Mouse (Mus musculus) urinary bladder, postnatal 25 days (tissue): ENCODE measurements around the gene Tnrc6b.

Source experiments
- DNase-seq: peaks from one replicate; pipeline ENCODE4 v3.0.0; 2022; ENCODE audit warnings: low spot score

Gene Tnrc6b

DNA sequence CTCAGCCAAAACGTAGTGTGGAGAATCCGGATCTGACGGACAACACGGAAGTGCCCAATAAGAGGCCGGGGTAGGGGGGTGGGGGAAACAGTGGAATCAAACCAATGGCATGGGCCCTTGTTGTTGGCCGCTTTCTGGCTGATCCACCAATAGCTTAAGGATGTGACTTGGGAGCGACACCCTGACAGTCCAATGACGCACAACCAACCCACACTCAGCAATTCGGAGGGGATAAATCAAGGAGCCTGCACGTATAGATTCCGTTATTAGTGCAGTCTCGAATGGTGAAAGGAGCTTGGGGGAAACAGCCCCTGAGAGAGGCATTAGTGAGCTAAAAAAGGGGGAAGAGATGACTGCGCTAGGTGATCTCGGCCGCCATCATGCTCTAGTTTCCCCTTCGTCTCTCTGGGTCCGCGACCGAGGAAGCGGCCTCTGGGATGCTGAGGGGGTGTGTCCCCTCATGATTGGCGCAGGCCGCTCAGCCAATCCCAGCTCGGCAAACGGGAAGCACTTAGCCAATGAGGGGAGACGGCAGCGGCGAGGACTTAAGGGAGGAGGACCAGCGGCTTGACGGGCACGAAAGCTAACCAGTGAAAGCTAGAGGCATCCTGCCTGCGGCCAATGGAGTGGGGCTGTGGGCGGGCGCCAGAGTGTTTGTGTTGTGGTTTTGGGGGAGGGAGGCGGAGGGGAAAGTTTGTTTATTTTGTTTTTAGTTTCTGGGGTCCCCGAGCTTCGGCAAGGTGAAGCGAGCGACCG lies at the start of gene Tnrc6b:
TSS of gene Tnrc6b (plus strand) at position 706 of the 756 bp plus-strand sequence.
- DNase-seq, result peak; percentile 95

DNA sequence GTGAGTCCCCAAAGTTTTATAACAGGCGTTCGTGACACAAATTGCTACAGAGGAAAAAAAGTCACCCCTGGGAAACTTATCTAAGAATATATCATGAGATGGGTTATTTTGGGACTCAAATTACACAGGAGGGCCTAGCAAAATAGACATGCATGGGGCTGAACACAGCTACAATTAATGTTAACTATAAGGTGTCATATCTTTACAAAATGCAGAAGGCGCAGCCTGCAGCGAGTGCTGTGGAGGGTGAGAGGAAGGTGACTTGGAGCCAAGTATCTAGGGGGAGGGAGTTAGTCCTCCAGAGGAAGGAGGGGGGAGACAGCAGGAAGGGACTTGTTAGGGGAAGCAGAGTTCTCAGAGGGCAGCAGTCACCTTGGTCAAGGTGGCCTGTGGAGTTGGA lies 46.7 kb upstream of the Tnrc6b start:
- no peak for DNase-seq

DNA sequence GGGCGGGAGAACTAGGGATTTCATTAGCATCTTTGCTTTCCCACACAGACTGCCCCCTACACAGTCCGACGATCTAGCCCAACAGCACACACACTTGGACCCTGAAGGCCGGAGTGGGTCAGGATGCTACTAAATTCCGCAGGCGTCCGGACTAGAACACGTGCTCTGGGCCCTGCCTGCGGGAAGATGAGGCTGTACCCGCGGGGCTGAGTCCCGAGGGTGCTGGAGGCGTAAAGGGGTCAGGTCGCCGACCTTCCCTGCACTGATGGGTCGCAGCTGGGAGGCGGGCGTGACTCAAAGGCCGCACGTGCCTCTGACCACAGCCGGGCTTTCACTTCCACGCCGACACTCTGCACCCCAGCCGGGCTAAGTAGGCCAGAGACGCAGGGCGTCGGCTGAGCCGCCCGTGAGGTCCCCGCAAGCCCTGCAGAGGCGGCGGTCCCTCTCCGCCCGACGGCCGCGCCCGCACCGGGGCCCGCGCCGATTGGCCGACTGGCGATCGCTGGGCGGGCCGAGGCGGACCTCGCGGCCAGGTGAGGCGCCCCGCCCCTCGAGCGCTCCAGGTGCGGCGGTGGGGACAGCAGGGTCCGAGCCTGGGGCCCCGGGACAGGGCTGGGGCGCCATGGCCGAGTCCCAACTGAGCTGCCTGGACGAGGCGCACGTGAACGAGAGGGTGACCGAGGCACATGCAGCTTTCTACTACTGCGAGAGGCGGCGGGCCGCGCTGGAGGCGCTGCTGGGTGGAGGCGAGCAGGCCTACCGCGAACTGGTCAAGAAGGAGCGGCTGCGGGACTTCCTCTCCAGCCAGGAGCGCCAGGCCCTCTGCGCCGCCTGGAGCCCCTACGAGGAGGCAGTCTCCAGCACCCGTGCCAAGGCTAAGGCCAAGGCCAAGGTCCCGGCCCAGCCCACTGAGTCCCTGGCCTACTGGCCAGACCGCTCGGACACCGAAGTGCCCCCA lies 39.5 kb upstream of the Tnrc6b start, which contains the start of gene Fam83f:
TSS of gene Fam83f (plus strand) at position 553 of the 958 bp plus-strand sequence.
- DNase-seq, result peak; percentile 65

DNA sequence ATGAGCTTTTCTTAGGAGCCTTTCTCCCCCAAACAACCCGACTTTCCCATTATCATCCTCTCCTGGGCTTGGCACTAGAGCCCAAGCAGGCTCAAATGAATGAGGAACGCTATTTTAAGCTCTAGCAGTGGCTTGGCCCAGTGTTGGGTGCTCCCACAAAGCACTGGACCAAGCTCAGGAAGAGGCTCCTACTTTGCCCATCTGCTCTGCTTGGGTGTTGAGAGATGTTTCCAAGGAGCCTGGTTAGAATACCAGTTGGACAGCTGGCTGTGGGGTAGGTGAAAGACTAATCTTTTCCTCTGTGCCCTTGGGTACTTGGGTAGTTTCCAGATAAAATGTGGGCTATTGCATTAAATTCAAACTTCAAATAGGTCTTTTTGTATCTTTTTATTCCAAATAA lies 38.3 kb upstream of the Tnrc6b start:
- no peak for DNase-seq

DNA sequence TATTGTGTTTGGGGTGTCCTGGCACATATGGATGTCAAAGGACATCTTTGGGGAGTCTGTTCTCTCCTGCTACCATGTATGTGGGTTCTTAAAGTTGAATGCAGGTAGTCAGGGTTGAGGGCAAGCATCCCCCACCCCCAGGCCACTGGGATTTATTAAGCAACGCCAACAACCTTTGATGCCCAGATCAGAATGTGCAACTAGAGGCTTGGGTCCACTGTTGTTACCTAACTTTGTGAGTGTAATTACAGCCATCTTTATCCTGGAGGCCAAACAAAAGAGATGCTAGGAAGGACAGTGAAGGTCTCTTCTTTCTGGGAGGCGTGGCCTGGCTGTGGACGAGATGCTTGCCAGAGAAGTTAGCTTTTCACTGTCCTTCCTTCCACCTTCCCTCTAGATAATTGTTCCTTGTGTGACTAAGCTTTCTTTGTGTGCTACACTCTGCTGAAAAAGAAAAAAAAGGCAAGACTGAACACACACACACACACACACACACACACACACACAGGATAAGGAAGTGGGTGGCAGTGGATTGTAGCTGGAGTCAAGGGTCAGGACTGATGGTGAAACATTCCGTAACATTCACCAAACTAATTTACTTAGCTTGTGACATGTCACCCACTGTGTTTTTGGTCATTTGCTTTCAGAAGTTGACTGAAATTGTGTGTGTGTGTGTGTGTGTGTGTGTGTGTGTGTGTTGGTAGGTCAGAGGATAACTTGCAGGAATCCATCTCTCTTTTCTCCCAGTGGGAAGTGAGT lies 37.6 kb upstream of the Tnrc6b start:
- no peak for DNase-seq

DNA sequence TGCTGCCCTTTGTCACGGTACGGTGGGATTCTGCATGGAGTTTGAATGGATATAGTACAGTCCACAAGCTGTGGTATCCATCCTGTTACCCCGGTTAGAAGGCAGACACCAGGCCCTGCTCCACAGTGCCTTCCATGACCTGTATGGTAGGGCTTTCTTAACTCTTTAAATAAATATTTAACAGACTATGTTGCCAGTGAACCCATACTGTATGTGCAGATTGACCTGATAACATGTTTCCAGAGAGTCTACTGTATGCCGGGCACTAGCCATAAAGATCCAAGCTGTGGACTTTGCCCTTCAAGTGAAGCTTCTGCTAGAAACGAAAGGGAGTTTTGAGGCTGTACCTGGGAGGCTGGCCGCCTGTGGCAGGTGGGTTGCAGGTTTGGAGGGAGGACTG lies 36.4 kb upstream of the Tnrc6b start:
- DNase-seq, result no peak

DNA sequence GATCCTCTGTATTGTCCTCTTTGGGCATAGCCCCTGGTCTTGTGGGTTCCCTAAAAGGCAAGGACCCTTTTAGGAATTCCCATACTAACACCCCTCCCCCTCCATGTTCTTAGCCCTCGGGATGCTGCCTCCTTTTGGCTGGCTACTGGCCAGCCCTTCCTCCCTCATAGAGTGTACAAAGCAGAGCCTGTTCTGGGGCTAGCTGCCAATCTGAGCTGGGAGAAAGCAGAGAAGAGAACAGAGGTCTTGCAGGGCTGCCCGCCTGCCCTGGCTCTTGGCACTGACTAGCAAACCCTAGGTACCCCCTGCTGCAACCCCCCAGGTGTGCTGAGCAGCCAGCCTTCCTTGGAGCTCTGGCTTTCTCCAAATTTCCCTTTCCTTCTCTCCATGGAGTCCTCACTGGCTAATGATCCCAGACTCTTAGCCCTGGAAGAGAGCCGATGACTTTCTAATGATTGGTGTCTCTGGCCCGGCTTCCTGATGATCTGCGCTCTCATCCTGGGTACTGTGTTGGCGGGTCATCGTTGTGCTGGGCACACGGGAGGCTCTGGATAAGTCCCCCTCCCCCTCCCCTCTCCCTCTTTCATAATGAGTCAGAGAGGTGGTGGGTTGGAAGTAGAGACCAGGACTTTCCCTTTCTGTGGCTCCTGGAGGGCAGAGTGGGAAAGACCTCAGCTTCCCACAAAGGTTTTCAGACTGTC lies 31.4 kb upstream of the Tnrc6b start:
- no peak for DNase-seq

DNA sequence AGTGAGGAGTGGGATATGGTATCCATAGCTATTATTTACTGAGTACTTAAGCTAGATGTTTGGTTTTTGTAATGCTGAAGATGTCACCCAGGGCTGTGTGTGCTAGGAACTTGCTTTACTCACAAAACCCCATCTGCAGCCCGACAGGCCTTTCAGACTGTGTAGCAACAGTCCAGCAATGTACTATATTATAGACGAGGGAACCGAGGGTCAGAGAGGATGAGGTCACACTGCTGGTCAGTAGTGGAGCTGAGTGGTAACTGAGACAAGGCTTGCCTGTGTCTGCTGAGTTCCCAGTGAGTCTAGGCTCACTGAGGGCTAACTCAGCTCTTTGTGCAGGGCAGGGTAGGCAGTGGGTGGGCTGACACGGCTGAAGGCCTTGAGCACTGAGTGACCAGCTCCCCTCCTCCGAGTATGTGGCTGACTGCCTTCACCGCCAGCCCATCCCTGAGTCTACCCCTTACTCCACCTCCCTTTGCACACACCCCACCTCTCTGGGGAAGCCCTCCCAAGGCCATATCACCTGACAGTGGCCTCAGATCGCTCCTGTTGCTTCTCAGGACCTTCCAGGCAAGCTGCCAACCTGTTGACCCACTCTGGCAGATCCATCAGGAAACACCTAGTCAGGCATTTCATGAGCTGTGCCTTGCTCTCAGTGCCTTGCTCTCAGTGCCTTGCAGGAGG lies 30.6 kb upstream of the Tnrc6b start:
- peak; percentile 38 for DNase-seq

DNA sequence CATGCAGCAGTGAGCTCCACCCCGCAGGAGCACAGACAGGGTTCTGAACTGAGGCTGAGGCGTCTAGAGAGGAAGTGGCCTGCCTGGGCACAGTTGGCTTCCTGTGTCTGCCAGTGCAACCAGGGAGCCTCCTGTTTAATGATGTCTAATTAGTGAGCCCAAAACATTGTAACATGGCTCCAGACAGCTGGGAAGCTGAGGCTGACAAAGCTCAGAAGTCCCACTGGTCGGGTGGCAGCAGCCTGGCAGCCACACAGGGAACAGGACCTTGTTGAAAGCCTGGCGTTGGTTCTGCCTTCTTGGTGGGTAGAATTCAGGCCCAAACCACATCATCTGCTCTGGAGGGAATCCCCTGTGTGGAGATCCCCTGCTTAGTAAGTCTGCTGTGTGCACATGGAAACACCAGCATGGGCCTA lies 29.6 kb upstream of the Tnrc6b start:
- DNase-seq, result no peak

DNA sequence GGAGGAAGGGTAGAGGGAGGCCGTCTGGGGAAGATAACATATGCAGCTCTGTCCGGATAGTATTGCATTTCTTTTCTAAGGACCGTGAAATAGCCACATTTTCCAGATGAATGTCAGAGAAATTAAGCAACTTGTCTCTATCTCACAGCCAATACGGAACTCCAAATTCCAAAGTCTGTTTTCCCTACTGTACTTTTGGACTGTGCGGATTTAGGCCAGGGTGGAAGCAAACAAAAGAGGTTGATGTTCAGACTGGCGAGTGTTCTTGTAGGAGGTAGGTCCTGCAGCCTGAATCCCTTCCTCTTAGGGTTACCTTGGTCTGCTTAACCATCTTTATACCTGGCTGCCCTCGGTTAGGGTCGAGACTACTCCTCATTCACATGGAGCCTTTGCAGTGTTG lies 28.8 kb upstream of the Tnrc6b start:
- DNase-seq, result no peak

DNA sequence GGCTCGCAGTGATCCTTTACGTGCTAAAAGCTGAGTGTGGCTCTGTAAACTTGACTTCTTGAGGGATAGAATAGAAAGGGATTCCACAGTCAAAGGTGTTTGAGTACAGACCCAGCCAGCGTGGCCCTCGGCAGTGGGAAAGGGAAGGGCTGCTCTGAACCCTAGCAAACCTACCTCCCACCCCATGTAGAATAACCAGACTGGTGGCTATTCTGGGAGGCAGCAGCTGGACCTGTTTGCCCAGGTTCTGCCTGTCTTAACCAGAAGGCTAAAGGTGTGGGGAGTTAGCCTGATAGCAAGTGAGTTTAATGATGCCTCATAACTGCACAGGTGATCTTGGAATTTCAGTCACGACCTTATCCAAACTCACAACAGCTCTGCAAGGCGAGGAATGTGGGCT lies 28.0 kb upstream of the Tnrc6b start:
- peak; percentile 59 for DNase-seq

DNA sequence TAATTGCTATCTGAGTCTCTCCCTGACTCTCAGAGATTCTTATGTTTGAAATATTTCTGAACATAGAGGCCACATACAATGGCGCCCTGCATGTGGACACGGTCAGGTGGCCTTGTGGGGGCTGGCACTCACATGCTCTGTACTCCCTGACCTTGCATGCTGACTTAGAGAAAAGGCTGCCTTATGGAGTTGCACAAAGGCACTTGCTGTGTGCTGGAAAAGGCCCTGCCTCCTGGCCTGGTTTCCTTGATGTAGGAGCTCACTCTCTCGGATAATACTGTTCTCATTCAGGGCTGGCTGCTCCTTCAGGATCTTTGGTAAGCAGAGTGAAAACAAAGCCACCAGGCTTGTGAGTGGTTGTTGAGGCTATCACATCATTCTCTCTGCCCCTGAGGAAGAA lies 27.1 kb upstream of the Tnrc6b start:
- no peak for DNase-seq

DNA sequence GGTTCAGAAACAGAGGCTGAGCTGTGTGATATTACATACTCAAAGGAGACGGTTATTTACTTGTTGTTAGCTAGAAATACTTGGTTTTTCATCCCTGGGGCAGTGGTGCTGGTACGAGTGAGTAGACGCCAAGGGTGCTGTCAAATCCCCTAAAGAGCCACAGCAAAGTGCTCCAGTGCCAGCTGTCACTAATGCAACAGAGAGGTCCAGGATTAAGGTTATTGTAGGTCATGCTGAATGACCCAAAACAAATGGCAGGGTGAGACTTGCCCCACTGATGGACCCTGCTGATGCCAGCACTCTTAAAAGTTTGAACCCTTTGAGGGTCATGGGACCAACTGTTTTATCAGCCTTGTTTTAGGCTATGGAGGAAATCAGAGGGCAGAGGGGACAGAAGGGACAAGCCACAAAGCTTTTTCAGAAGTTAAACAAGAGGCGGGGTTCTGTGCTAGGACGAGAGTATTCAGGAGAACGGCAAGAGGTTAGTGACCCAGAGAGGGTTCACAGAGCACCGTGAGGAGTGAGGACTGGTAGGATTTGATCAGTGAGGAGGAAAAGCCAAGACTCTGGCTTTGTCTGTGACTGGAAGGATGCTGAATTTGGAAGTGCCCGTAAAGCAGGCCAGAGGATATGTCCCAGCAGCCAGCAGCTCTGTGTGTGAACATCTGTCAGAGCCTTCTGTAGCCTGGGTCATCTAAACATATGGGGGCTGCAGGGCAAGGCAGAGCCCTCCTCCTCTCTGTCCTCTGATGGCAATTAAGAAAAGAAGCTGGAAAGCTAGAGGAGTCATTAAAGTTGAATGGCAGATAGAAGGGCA lies 26.1 kb upstream of the Tnrc6b start:
- DNase-seq, result no peak

DNA sequence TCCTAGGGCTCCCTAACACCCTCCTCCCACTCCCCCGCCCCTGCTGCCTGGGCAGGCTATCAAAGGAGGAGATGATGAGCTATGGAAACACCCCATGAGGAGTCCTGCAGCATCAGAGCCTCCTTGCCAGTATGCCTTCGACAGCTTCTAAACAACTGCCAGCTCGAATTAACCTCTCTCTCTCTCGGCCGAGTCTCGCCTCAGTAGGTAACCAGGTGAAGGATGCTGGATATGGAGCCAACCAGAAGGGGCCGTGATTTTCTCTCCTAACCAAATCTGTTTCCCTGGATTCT lies 25.6 kb upstream of the Tnrc6b start:
- DNase-seq, result no peak

DNA sequence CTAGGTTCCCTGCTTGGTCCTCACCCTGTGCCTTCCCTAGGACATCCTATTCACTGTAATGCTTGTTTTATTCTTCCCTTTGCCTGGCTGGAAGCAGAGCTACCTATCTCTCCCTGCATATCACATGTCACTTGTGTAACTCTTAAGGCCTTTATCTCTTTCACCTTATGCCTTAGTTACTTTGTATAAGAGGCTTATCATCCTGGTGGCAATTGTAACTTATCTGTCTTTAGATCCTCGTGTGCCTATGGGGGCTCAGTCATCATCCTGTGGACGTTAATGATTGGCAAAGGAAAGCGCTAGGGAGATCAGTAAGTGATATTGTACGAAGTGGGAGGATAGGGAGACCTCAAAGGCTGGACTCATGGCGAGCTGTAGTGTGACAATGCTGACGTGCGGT lies 22.6 kb upstream of the Tnrc6b start:
- DNase-seq, result no peak

DNA sequence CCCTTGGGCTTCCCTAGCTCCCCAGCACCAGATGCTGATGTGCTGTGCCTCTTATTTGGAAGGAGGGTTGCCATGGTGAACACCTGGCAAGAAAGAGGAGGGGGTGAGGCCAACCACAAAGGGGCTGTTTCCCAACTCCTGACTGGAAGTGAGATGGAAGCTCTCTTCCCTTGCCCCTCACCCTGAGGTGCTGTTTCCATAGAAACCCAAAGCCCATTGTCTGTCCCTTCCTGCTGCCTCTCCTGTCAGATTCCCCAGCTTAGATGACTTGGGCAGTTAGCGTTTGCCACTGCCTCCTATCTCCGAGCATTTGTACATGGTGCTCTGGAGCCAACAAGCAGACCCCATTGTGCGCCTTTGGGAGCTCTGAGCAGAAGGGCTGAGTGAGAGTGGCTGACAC lies 17.6 kb upstream of the Tnrc6b start:
- DNase-seq, result no peak

DNA sequence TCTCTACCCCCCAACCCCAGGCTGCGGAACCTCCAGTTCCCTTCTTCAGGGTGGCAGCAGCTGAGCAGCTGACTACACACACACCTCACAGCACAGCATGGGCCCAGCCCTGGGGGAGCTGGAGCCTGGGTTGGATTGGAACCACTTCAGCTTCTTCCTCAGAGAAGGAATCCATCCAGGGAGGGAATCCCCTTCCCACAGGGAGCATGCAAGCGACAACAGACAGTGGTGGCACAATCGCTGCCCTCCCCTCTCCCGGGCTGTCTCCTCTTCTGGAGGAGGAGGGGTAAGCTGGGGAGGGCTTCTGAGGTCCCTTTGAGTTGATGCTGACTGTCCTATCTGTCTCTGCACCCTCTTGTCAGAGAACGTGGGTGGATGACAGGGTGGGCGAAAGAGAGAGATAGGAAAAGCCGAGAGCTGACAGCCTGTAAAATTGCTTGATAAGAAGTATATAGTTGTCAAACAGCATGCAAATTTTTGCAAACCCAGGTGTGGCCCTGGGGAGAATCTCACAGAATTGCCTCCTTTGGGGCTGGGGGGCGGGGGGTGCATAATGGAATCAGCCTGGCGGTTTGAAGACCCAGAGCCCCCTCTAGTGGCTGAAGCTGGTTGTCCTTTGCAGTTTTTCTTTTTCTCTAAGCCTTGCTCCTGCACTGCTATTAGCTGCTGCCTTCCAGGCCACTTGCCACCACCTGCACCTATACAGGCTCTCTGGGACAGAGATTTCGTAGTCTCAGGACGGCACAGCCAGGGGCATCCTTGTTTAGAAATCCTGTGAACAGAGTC lies 16.8 kb upstream of the Tnrc6b start:
- DNase-seq, result peak; percentile 62

DNA sequence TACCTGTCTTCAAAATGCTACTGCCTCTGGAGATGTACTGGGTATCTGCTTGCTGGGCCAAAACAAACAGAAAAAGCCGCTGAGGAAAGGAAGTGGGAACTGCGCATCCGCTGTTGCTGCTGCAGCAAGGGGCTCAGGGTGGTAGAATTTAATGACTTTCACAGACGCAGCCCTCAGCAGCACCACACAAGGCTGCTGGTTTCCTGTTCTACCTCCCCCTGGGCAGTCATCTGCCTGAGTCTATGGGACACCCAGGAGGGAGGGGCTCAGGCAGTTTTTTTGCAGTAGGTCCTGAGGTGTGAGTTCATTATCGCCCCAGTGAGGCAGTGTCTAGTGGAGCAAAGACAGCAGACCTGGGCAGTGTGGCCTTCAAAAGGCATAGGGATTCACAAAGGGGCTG lies 13.5 kb upstream of the Tnrc6b start:
- DNase-seq, result no peak

DNA sequence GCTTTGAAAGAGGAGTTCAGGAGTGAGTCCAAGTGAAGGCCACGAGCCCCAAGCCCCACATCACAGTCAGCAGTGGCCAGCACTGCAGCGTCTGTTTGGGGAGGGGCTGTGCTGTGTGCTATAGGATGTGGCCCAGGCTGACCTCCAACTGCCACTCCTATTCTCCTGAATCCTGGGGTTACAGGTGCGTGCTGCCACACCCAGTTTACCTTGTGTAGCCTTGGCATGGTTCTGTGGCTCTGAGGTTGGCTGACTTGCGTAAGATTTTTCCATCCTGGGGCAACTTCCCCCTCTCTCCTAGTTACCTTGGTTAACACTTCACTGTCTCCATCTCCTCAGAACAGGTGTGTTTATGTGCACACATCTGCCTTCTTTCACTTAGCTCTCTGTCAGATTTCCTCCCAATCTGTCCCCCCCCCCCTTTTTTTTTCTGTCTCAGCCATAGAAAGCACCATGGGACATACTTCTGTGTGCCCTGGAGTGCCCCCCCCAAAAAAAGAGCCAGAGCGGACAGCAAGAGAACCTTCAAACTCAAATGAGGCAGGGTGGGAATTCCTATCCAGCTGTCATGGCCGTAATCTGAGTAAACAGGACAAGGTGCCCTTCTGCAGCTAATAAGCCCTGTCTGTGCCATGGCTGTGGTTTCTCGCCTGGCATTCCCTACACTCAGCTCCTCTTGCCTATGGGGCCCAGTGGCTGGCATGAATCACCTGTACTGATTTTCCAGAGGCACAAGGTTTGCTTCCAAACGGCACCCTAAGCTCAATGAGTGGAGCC lies 9.4 kb upstream of the Tnrc6b start:
- no peak for DNase-seq
